Mouse (Mus musculus) layer of hippocampus, adult 9-10 months (tissue): ENCODE results near the gene Plekhm2.

Source experiments
- DNase-seq: peaks from one replicate; pipeline ENCODE4 v3.0.0; 2022; ENCODE audit warnings: low spot score

Plekhm2 gene

DNA sequence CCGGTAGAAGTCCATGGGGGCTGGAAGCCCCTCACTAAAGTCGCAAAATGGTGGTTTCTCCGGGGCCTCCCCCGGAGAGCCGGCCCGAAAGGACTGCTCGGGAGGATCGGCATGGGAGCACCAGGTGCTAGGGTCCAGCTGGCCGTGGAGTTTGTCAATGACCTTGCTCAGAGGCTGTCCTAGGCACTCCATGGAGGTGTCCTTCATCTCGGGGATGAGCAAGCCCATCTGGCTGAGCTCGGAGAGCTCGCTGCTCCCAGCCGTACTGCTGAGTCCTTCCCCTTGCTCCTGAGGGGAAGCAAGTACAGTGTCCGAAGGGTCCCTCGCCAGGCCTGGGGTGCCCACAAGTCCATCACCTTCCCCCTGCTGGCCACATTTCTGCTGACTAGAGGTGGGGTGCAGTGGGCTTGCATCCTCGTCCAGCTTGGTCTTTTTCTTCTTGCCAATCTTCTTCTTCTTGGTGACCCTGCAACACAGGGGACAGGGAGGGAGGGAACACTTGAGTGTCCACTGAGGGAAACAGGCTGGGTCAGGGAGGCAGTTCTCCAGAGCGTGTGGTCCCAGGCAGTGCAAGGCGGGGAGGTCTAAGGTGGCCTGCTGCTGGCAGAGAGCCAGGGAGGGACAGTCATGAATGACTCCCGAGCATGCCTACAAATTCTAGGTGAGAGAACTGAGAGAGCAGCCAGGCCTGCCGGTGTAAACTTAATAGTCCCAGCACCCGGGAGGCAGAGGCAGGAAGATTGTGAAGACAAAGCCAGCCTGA lies 32.4 kb downstream of the Plekhm2 start:
- no peak for DNase-seq

DNA sequence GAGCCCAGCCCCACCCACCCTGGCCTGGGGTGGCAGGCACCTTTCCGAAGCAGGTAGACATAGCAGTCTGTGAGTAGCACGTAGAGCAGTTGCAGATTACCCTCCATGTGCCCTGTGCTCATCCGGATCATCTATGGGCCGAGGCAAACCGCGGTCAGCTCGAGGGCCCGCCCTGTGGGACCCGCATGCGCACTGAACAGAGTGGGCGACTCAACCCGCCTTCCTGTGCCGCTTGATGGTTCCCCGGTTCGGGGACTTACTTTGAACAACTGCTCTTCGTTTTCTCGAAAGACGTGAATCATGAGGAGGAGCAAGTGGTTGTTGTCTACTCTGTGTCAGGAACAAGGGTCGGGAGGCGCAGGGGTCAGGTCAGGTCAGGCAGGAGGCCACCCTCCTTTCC lies 33.4 kb downstream of the Plekhm2 start:
- no peak for DNase-seq

DNA sequence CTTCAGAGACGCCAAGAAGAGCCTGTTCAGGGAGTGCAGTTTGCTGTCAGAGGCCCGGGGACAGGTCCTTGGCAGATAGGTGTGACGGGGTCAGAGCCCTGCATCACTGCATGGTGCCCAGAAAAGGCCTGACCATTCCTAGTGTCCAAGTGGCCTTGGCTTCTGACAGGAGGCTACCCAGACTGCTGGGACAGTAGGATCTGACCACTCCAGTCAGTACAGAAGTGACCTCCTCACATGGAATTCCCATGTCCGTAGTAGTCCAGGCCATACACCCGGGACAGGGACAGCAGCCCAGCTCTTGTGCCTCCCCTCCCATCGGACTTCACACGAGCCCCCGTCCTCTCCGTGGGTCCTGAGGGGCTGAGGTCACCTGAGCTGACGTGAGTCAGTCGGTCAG lies 34.7 kb downstream of the Plekhm2 start:
- DNase-seq, result no peak

DNA sequence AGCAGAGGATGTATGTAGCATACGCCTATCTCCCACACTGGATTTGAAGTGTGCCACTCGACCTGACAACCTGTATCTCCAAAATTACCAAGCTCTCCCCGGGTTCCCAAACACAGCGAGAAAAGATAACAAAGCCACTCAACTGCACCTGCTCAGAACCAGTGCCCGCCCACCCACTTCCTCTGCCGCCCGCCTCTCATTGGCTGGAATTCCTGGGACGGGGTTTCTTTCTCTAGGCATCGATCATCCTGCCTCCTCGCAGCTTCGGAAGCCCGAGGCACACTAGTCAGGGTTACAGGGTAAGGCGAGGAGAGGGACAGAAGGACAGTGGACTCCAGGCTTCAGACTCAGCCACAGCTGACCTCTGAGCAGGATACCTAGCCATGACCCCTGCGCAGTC lies 36.0 kb downstream of the Plekhm2 start:
- no peak for DNase-seq

DNA sequence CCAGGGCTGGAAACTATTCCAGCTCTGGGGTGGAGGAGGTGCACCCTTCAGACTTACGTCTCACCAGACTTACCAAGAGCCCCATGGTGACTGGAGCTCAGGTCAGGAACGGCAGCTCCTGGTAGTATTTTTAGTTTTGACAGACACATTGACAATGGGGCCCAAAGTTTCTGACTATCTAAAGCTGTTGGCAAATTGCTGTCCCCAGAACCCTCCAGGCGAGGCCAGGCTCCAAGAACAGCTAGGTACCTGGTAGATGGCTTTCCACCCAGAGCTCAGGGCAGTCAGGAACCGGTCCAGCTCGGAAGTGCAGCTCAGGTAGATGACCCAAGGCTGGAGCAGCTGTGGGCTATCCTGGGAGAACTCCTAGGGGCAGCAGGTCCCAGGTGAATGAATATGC lies 37.2 kb downstream of the Plekhm2 start:
- DNase-seq, result no peak

DNA sequence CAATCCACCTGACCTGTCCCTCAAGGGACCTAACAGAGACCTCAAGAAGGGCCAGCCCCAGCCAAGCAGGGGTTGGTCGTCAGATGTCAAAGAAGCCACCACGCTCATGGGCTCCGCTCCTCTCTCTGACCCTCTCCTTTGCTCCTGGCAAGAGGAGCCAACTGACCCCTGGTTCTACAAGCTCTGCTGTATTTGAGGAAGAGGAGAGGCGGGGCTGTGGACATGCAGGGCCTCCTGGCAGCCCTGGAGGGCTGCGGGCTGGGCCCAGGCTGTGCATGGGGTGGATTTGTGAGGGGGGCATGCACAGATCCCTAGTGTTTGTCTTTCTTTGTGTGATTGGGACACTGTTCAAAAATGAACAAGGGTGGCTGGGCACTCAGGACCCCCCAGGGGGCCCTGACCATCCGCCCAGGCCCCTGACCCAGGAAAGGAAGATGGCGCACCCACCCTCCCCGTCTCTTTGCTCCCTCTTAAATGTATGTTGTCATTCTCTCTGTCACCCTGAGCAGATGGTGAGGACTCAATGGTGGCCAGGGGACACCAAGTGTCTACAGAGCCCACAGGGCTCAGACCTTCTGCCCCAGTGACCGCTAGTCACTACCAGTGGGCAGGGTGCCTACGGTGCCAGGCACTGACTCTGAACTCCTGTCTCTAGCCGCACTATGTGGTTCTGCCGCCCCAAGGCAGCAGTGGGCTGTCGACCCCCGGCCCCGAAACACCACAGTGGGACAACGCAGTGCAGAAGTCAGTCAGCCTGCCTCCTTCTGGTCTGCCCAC lies 38.7 kb downstream of the Plekhm2 start:
- no peak for DNase-seq

DNA sequence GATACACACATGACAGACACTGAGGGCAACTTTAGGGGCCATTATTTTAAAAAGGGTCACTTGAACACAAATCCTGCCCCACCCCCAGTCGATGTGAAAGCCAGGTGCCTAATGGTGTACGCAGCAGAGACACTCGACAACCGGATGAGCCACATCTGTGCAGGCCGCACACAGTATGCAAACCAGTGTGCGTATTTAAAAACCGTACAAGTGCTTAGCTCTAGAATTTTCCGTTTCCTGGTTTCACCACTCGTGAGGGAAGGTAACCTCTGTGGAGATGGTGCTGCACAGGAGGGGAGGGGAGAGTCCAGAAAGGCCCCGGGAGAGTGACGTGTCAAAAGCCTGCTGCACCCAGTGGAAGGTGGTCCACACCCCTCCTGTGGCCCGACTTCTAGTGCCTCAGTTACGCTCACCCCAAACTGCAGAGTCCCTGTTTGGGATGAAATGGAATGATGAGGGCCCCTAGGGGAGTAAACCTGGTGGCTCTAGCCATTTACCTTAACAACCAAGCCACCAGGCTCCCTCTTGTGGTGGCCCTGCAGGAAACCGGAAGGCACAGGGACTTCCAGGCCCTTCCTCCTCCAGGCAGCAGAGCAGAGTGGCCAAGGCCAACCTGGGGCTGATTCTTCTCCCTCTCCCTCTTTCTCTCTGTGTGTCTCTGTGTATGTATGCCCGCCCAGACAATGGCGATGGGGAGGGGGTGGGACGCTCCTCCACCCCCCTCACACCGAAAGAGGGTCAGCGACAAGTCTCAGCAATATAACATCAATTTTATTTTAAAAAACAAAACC lies 39.5 kb downstream of the Plekhm2 start:
- DNase-seq, result no peak

DNA sequence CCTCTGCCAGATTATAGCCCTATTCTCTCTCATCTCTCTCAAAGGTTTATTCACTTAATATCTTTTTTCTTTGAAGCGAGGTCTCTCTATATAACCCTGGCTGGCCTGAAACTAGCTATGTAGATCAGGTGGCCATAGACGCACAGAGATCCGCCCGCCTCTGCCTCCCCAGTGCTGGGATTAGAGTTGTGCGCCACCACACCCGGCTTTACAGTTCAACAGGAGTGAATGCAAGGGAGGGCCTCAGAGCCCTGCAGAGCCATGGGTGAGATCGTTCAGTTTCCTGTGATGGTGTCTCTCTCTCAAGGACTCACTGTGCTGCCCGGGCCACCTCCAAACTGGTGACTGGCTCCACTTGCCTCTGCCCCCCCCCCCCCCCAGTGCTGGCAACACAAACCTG lies 40.6 kb downstream of the Plekhm2 start:
- no peak for DNase-seq

DNA sequence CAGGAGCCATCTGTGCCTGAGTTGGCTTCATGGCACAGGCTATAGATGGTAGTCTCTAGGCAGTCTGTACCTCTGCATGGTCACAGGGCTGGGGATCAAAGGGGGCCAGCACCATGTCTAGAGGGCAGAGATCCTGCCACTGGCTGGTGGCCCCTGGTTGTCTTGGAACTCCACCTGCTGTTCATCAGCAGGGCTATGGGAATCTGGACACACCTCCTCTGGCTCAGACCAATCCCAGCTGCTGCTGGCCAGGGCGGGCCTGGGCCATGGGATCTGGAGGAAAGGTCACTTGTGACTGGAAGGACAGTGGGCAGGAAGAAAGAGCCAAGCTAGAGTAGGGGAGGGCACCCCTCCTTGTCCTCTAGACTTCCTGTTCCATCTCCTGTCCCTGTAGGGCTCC lies 41.0 kb downstream of the Plekhm2 start, which contains the start of gene Slc25a34:
Gene Slc25a34 (minus strand): TSS at position 156 of the 400 bp plus-strand sequence.
- no peak for DNase-seq

DNA sequence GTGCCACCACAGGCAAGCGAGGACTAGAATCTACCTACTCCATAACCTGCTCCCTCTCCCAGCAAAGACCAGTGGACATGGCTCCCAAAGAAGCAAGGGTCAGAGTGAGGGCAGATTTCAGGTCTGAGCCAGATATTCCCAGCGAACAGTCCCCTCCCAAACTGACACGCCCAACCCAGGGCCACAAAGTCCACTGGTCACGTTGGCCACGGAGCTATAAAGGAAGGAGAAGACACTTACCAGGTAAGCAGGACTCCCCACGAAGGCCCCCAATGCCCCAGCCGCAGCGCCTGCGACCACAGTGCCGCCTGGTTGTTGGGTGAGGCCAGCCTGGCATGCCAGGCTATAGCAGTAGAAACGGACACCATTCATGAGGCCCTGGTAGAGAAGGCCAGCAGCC lies 41.7 kb downstream of the Plekhm2 start:
- no peak for DNase-seq

DNA sequence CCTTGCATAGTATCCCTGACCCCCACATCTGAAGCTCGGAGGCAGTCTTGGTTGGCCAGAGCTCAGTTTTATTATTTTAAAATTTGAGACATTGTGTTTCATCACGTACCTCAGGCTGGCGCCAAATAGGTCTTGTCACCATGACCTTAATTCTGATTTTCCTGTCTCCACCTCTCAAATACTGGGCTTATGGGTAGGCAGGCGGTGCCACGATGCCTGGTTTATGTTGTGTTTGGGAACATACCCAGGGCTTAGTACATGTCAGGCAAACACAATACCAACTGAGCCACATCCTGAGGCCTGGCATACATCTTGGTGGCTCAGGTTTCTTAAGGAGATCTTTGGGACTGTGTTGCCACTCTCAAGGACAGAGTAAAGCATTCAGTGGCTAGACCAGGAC lies 42.1 kb downstream of the Plekhm2 start:
- DNase-seq, result no peak

DNA sequence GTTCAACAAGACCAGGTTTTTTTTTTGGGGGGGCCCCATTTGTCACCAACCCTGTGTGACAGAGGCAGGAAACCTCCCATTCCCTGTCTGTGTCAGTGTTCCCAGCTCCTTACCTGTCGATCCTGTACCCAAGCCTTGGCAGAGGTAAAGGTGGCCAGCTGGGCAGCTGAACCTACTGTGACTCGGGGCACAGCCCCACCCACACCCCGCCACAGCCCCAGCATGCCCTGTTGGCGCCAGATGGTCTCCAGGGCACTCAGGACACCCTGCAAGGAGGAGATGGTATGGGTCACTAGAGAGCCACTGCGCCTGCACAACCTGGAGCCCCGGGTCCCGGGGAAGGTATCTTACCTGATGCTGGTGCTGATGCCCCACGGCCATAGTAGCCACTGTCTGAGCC lies 42.6 kb downstream of the Plekhm2 start:
- DNase-seq, result no peak

DNA sequence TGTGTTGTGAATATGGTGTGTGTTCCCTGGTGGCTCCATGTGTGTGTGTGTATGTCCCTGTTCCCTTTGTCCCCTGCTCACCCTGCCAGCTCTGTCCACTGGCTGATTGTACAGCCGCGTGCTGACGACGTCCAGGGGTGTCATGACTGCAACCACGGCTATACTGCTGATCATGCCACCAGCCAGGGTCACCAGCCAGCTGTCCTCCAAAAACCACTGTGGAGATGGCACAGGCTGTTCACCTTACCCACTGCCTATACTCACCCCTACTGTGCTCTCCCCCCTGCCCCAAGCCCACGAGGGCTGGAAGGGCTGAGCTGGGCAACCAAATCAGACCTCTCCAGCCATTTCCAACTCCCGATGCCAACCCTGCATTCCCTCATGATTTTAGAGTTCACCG lies 43.4 kb downstream of the Plekhm2 start:
- DNase-seq, result no peak

DNA sequence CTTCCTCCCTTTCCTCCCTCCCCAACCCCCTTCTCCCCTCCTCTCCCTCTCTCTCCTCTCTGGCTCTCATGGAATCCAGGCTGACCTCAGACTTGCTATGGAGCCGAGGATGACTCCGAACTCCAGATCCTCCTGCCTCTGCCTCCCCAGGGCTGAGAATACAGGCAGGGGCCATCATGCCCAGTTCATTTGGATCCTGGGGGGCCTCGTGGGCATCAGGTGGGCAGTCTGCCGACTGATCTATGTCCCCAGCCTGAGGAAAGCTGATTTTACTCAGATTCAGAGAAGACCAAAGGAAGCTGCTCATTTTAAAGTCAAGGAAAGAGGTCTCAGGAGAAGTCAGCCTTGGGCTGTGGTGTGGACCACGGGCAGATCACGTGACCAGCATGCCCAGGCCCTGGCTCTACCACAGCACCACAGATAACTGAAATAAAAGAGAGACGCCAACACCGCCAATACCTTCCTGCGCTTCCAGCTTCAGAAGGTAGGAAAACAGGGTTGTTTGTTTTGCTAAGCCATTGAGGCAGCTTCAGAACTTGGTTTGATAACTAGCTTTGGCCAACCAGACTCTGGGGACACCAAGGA lies 45.3 kb downstream of the Plekhm2 start:
- no peak for DNase-seq

DNA sequence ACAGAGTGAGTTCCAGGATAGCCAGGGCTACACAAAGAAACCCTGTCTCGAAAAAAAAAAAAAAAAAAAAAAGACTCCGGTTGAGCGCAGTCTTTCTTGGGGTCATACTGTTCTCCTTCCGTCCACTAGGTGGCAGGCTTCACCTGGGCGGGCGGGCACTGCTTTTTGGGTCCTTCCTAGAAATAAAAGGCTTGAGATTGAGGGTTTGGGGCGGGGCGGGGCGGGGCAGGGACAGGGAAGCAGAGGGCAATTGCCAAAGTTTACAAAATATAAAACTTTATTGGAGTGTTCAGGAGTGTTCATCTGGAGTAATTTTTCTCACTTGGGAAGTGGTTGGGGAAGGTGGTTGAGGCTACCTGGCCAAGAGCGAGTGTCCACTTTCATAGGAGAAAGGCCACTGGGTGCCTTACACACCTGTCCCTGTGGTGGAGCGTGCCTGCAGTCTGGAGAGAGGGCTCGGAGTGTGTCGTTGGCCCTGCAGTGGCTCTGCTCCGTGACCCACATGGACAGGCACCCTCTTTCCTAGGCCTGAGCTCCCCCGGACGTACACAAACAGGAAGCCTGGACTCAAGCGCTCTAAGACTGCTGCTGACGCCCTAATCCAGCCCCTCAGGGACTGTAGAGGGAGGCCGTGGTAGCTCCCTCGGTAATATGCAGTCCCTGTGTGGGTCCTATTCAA lies 46.0 kb downstream of the Plekhm2 start, which contains the start of gene Tmem82:
Gene Tmem82 (minus strand): TSS at position 69 of the 679 bp plus-strand sequence.
- DNase-seq, result no peak

DNA sequence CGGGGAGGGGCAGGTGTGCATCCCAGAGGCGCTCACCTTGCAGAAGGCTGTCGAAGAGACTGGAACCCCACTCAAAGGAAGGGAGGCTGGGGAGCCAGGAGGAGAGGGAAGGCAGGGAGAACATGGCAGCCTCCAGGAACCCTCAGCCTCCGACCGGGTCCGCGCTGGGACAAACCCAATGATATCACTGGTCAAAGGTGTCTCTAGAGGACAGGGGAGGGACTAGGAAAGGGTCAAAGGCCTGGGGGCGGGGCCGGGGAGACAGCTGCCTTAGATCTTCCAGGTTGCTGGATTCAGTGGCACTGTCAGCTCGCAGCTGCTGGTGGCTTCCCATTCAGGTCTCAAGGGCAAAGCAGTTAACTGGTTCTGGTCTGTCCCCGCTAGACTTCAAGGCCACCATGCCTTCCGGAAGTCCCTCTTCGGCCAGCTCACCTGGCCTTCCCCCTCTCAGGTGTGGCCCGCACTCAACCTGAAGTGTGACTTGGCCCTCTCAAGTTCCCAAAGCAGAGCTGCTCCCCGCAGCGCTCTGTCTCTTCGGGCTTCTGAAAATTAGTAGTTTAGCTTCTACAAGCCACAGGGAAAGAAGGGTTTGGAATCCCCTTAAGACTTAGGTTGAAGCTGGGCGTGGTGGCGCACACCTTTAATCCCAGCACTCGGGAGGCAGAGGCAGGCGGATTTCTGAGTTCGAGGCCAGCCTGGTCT lies 46.7 kb downstream of the Plekhm2 start:
- DNase-seq, result no peak

DNA sequence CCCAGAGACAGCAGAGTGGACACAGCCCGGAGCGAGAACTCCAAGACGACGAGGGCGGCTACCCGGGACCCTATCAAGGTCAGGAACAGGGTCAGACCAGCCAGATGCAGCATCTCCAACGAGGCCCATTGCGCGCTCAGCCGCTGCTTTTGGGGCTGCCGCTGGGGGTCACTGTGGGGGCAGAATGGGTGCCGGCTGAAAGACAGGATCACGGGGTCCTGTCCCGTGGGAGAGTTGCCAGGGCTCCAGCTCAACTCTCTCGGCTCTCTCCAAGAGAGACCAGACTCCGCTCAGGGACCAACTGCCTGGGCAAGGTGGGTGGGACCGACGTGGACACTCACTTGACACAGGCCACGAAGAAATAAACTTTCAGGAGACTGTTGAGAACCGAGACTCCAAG lies 47.4 kb downstream of the Plekhm2 start:
- DNase-seq, result no peak

DNA sequence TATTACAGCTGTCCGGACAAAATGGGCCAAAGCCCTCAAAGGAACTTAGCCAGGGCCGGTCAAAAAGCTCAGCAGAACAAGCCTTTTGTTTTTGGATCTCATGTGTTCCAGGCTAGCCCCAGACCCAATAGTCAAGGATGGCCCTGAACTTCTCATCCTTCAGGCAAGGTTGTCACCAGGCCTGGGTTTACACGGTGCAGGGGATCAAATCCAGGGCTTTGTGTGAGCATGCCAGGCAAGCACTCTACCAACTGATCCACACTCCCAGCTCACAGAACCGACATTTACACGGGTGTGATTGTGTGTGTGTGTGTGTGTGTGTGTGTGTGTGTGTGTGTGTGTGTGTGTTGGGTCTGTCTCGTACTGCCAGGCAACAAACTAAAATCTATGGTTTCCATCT lies 47.9 kb downstream of the Plekhm2 start:
- no peak for DNase-seq

DNA sequence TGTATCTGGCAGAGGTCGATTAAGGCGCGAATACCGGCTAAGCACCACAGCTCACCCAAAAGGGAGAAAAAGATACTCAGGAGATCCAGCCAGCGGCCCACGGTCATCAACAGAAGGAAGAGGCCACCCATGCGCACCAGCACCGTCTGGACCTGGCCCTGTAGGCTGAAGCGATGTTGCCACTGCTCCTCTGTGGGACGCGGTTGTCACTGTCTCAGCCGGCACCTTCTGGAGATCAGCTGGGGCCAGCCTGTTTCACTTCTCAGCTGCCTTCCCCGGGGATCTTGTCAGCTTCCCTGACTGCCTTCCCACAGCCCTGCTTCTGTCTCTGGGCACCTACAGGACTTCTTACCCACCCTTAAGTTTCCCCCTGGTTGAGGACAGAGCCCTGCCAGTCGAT lies 49.8 kb downstream of the Plekhm2 start:
- no peak for DNase-seq

DNA sequence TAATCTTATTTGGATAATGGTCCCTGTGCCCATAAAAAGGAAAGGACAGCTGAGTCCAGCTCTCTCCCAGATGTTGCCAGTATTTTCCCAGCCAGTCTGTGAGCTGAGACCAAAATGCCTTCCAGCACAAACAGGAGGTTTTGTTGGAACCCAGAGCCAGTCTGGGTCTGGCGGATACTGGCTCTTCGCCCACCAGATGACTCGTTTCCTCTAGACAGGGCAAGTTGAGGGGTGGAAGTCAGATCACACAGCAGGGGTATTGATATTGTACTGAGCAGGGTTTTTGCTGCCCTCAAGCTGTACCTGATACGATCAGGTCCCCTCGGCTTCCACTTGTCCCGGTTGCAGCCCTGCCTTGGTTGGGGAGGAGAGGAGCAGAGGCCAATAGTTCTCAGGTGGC lies 55.2 kb downstream of the Plekhm2 start:
- no peak for DNase-seq

DNA sequence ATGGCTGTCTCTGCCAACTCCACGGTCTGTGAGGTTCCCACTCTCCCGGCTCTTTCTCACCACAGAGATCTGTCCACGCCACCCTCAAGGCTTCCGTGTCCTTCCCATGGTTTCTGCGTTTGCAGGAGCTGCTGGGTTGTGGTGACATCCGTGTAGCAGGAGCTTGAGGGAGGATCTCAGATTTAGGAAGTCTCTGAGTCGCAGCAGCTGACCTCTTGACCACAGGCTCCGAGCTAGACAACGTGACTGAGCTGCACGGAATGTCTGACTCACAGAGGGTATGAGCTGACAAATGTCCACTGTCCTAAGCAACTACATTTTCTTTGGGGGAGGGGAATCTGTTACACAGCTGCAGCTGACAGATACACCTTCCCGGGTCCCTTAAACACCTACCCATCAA lies 58.8 kb downstream of the Plekhm2 start, which contains the start of gene Fblim1:
Gene Fblim1 (minus strand): TSS at position 236 of the 400 bp plus-strand sequence.
- no peak for DNase-seq
